Mouse (Mus musculus): ENCODE data around the gene Kcnf1.

DNA sequence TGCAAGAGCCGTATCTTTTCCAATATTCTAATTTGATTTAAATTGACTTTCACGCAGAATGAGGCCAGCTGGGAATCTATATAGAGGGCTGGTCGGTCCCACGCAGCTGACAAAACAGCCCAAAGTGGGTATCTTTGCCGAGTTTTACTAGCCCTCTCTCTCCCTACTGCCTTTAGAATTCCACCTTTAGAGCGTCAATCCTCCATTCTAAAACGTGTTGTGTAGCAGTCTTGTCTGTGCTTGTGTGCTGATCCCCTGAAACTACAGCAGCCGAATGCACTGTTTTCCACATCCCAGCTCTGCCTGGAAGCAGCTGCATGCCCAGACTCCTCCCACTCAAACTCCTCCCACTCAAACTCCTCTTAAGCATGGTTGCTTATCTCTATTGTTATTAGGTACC is 44.4 kb downstream of the Kcnf1 start:
- TF ChIP-seq CTCF (IDR thresholded peaks at IDR 0.05 in 2 of 3, conservative IDR thresholded peaks at IDR 0.05 in 1 of 3; ENCODE audit: control insufficient read depth in 1 of 3, insufficient read depth in 1 of 3, low read depth in 2 of 3, low read length in 3 of 3, poor library complexity in 1 of 3, severe bottlenecking in 1 of 3) (no peak), POLR2A (IDR thresholded peaks at IDR 0.05; ENCODE audit: control insufficient read depth in 1 of 2, insufficient read depth in 1 of 2, low read depth in 1 of 2, low read length in 2 of 2, poor library complexity in 1 of 2) (no peak), MAFK (IDR thresholded peaks at IDR 0.05; ENCODE audit: borderline replicate concordance, low read depth, low read length) (no peak), KAT2A (conservative IDR thresholded peaks at IDR 0.05; ENCODE audit: low read depth, low read length) (no peak), TBP (IDR thresholded peaks at IDR 0.05; ENCODE audit: low read depth, low read length) (no peak), GABPA (IDR thresholded peaks at IDR 0.05; ENCODE audit: low read depth, low read length) (no peak), MXI1 (IDR thresholded peaks at IDR 0.05; ENCODE audit: low read depth, low read length) (no peak), SIN3A (IDR thresholded peaks at IDR 0.05; ENCODE audit: low read length) (no peak), EP300 (IDR thresholded peaks at IDR 0.05; ENCODE audit: low read depth in 1 of 2, low read length in 2 of 2) (no peak), UBTF (IDR thresholded peaks at IDR 0.05; ENCODE audit: borderline replicate concordance, insufficient read depth, low read depth, low read length) (no peak), USF1 (IDR thresholded peaks at IDR 0.05; ENCODE audit: low read depth, low read length) (no peak)

All from MEL (cell line).